Mouse (Mus musculus): ENCODE data around the gene Cdc7. TPM values are rescaled to one million over a fixed set of nuclear protein-coding genes. Genes with fewer than 3 reads are reported as not detected.

Cdc7 gene
- polyA plus RNA-seq, 1 experiment from 2014 or later: 55.2 TPM

DNA sequence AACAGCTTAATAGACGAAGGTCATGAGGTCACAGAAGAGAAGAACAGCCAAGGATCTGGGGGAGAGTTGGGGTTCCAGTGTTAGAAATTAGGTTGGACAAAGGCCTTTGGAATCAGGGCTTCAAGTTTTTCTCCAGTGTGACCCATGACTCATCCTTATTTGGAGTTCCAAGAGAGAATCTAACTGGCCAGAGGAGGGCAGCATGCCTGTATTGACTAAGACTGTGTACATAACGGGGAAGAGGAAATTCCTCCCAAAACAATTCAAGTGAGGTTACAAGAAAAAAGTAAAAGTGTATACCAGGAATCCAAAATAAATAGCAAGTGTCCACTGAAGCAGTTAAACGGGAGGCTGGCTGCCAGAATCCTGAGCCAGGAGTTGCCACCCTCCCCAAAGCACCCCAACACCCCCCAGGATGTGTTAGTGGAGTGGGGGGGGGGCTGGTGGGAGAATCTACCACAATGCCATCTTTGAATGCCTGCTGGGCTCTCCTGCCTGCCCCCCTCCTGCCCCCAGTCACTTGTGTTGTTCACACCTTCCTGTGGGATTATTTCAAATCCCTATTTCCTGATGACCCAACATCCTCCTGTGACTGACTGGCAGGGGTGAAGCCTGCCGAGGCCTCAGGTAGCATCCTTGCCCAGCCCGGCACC lies 31.9 kb downstream of the Cdc7 start:
- no peak overlapping the region for H3K4me3 ChIP-seq
- H3K9ac ChIP-seq: no peak overlapping the region
- peak overlapping the region; percentile 7; the same call in 1 of the 2 replicates for H3K4me2 ChIP-seq (replicated peaks)
- ATAC-seq (ENCODE audit: low FRiP score, low read depth): peak; percentile 74; the same call in 1 of the 2 replicates
- peak overlapping the region; percentile 33; the same call in 1 of the 2 replicates for H3K27ac ChIP-seq
- peaks cover 35% of the 10 kb centered on the region for H3K4me1 ChIP-seq
- H3K27me3 ChIP-seq: no peaks in the 10 kb centered on the region
- H3K9me3 ChIP-seq: no peaks in the 10 kb centered on the region
- H3K36me3 ChIP-seq: no peaks in the 10 kb centered on the region
- WGBS: 31% methylated on average over 5 of the region's 5 CpGs

- peak overlapping the region; percentile 33; the same call in 1 of the 2 replicates for H3K27ac ChIP-seq
- no peak overlapping the region; the same call in 1 of the 2 replicates for H3K4me2 ChIP-seq (replicated peaks)
- no peaks in the 10 kb centered on the region for H3K27me3 ChIP-seq
- WGBS: 42% methylated on average over 7 of the region's 7 CpGs
- H3K4me3 ChIP-seq: no peak overlapping the region
- no peak for ATAC-seq (ENCODE audit: low FRiP score, low read depth)
- H3K4me1 ChIP-seq: peaks cover 35% of the 10 kb centered on the region
- no peaks in the 10 kb centered on the region for H3K9me3 ChIP-seq
- H3K9ac ChIP-seq: no peak overlapping the region
- H3K36me3 ChIP-seq: no peaks in the 10 kb centered on the region
These were observed 32.6 kb downstream of the Cdc7 start for GRCm38 (mm10) chr5:106996539-106997244.

GRCm38 (mm10) chr5:107001396-107002090 lies 37.4 kb downstream of the Cdc7 start:
- no peaks in the 10 kb centered on the region; the same call in 1 of the 2 replicates for H3K9me3 ChIP-seq
- no peaks in the 10 kb centered on the region for H3K27me3 ChIP-seq
- no peak overlapping the region for H3K4me2 ChIP-seq (replicated peaks)
- ATAC-seq (ENCODE audit: low FRiP score, low read depth): peak; percentile 73; the same call in 1 of the 2 replicates
- H3K4me3 ChIP-seq: no peak overlapping the region
- peaks cover 23% of the 10 kb centered on the region for H3K4me1 ChIP-seq
- H3K36me3 ChIP-seq: no peaks in the 10 kb centered on the region
- H3K27ac ChIP-seq: peak overlapping the region; percentile 44; the same call in 1 of the 2 replicates
- no peak overlapping the region for H3K9ac ChIP-seq
- 47% methylated on average over 11 of the region's 11 CpGs for WGBS

DNA sequence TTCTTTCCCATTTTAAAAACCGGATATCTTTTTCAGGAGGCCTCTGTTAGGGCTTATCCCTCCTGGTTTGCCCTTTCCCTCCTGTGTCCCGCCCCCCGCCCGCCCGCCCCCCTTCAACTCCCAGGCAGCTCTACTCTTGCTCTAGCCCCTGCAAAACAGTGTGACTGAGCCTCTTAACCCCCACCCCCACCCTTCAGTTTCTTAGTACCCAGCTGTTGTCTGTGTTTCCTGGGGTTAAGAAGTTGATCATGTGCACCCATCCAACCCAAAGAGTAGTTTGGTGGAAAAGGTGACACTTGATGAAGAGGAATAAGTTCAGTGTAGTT lies 37.9 kb downstream of the Cdc7 start:
- H3K4me1 ChIP-seq: peaks cover 17% of the 10 kb centered on the region
- no peak overlapping the region for H3K27ac ChIP-seq
- H3K27me3 ChIP-seq: no peaks in the 10 kb centered on the region
- no peaks in the 10 kb centered on the region; the same call in 1 of the 2 replicates for H3K9me3 ChIP-seq
- no peaks in the 10 kb centered on the region for H3K36me3 ChIP-seq
- no peak overlapping the region for H3K4me2 ChIP-seq (replicated peaks)
- no peak overlapping the region for H3K9ac ChIP-seq
- H3K4me3 ChIP-seq: no peak overlapping the region
- ATAC-seq (ENCODE audit: low FRiP score, low read depth): no peak; the same call in 1 of the 2 replicates
- WGBS: 28% methylated on average over 5 of the region's 5 CpGs

- Histone ChIP-seq H3K36me3 (no peaks in the 10 kb centered on the region), H3K4me3 (no peak overlapping the region), H3K27me3 (no peaks in the 10 kb centered on the region), H3K4me1 (peaks cover 26% of the 10 kb centered on the region), H3K27ac (no peak overlapping the region), H3K4me2 (replicated peaks) (no peak overlapping the region), H3K9me3 (peaks cover 3% of the 10 kb centered on the region; the same call in 1 of the 2 replicates), H3K9ac (no peak overlapping the region)
- 92% methylated on average over 3 of the region's 3 CpGs for WGBS
- ATAC-seq (ENCODE audit: low FRiP score, low read depth): no peak
These were observed 45.6 kb downstream of the Cdc7 start for GRCm38 (mm10) chr5:107009721-107010120.

DNA sequence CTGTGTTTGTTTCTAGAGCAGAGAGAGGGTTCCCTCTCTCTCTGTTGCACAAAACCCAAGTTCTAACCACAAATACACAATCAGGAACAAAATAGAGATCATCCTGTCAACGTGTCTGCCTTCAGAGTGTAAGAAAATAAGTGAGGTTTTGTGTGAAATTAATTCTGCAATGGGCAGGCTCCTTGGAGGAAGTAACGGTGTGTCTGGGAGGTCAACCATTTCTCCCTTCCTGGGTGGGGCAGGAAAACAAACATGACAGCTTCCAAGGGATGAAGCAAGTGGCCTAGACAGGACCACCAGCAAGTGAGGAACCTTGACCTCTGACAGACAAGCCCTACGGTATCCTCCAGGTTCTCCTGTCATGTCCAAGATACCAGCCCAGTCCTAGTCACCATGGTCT lies 46.2 kb downstream of the Cdc7 start:
- no peak for ATAC-seq (ENCODE audit: low FRiP score, low read depth)
- no peak overlapping the region for H3K4me3 ChIP-seq
- WGBS: 84% methylated on average over 3 of the region's 3 CpGs

DNA sequence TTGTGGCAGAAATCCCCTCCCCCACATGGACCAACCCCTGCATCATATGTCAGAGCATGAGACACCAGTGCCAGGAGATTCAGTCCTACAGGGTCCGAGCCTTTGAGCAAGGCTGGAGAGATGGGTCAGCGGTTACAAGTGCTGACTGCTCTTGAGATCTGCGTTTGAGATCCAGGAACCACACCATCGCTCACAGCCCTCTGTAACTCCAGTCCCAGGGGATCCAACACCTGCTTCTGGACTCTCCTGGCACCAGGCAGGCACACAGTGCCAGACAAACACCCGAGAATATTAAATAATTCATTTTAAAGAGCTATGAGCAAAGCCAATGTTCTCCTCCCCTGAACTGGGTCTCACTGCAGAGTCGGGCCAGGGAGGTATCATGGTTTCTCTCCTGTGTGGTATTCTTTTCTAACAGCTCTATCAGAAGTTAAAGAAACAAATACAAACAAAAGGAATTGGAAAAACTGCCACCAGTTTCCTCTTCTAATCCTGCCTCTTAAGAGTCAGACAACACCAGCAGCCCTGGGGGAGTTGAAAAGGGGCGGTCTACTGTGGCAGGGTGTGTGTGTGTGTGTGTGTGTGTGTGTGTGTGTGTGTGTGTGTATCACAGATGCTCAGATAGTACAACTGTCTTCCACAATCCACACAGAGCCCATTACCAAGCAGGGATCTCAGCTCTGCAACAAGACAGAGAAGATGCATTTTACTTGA lies 47.4 kb downstream of the Cdc7 start:
- ATAC-seq (ENCODE audit: low FRiP score, low read depth): no peak
- WGBS: 50% methylated on average over 7 of the region's 7 CpGs
- no peaks in the 10 kb centered on the region for H3K27me3 ChIP-seq
- no peak overlapping the region for H3K4me3 ChIP-seq
- no peak overlapping the region for H3K4me2 ChIP-seq (replicated peaks)
- H3K9ac ChIP-seq: no peak overlapping the region
- no peaks in the 10 kb centered on the region for H3K36me3 ChIP-seq
- peaks cover 38% of the 10 kb centered on the region for H3K4me1 ChIP-seq
- H3K9me3 ChIP-seq: 0 out of 2 replicates have a peak, but pooled peaks cover 3% of the 10 kb centered on the region
- no peak overlapping the region for H3K27ac ChIP-seq

More for the DNA sequence above, 46.2 kb downstream of the Cdc7 start:
- no peak overlapping the region for H3K4me2 ChIP-seq (replicated peaks)
- no peak overlapping the region for H3K9ac ChIP-seq
- H3K36me3 ChIP-seq: no peaks in the 10 kb centered on the region
- H3K27me3 ChIP-seq: no peaks in the 10 kb centered on the region
- peaks cover 32% of the 10 kb centered on the region for H3K4me1 ChIP-seq
- no peak overlapping the region for H3K27ac ChIP-seq
- H3K9me3 ChIP-seq: peaks cover 3% of the 10 kb centered on the region; the same call in 1 of the 2 replicates

DNA sequence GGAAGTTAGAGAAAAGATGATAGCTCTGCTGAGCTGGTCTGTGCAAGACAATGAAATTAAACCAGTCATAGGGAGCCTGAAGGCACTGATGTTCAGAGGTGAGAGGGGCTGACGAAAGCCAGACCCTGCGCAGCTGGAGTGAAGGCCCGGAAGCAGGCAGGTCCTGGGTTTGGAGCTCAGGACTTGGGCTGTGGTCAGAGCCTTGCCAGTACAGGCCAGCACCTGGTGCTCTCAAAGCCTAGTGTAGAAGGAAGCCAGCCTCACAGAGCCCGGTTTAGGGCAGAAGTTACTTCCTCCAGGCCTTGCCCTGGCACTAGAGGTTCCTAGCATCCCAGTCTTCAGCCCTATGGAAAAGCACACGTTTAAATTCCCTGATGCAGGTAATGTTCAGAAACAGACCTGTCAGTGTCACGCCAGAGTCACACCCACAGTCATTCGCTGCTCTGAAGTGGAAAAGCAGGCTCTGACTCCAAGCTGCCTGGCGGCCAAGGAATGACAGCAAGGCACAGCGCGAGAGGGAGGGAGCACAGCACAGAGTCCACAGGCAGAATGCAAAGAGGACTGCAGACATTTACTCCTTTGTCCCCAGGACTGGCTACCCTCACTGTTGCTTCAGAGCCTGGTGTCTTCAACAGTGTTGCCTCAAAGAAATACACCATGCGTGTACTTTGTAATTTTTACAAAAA lies 48.1 kb downstream of the Cdc7 start:
- no peak; the same call in 1 of the 2 replicates for ATAC-seq (ENCODE audit: low FRiP score, low read depth)
- Histone ChIP-seq H3K27me3 (no peaks in the 10 kb centered on the region), H3K9ac (no peak overlapping the region), H3K4me1 (peaks cover 38% of the 10 kb centered on the region), H3K9me3 (0 out of 2 replicates have a peak, but pooled peaks cover 3% of the 10 kb centered on the region), H3K4me2 (replicated peaks) (no peak overlapping the region), H3K4me3 (no peak overlapping the region), H3K36me3 (no peaks in the 10 kb centered on the region), H3K27ac (no peak overlapping the region)
- WGBS: 26% methylated on average over 11 of the region's 11 CpGs

DNA sequence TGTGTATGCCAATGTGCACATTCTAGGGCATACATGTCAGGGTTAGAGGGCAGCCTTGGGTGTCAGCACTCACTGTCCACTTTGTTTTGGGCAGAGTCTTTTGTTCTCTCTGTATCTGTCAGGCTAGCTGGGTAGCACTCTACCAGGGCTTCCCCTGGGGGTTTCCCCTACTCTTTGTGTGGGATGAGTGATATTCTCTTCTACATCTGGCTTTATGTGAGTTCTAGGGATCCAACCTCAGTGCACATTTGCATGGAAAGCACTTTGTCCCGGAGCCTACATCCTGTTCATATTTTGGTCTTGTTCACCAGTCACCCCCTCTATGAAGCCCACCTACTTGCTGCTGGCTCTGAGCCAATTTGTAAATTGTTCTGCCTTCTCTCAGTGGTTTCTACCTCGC lies 49.3 kb downstream of the Cdc7 start:
- H3K4me3 ChIP-seq: no peak overlapping the region
- no peak overlapping the region for H3K27ac ChIP-seq

GRCm38 (mm10) chr5:107014146-107014545 lies 50.0 kb downstream of the Cdc7 start:
- H3K27ac ChIP-seq: no peak overlapping the region
- peaks cover 38% of the 10 kb centered on the region for H3K4me1 ChIP-seq
- H3K4me2 ChIP-seq (replicated peaks): no peak overlapping the region
- H3K9ac ChIP-seq: no peak overlapping the region
- WGBS: 80% methylated on average over 7 of the region's 7 CpGs
- no peaks in the 10 kb centered on the region for H3K36me3 ChIP-seq
- no peaks in the 10 kb centered on the region for H3K9me3 ChIP-seq
- ATAC-seq (ENCODE audit: low FRiP score, low read depth): no peak
- no peaks in the 10 kb centered on the region for H3K27me3 ChIP-seq
- no peak overlapping the region for H3K4me3 ChIP-seq

More for the DNA sequence above, 49.3 kb downstream of the Cdc7 start:
- H3K9ac ChIP-seq: no peak overlapping the region
- peaks cover 38% of the 10 kb centered on the region for H3K4me1 ChIP-seq
- no peaks in the 10 kb centered on the region for H3K27me3 ChIP-seq
- 42% methylated on average over 2 of the region's 2 CpGs for WGBS
- ATAC-seq (ENCODE audit: low FRiP score, low read depth): no peak
- no peak overlapping the region for H3K4me2 ChIP-seq (replicated peaks)
- no peaks in the 10 kb centered on the region for H3K36me3 ChIP-seq
- 0 out of 2 replicates have a peak, but pooled peaks cover 3% of the 10 kb centered on the region for H3K9me3 ChIP-seq

GRCm38 (mm10) chr5:107015046-107015421 lies 50.9 kb downstream of the Cdc7 start:
- H3K4me2 ChIP-seq (replicated peaks): peak overlapping the region; percentile 15; the same call in 1 of the 2 replicates
- 47% methylated on average over 2 of the region's 2 CpGs for WGBS
- no peaks in the 10 kb centered on the region for H3K27me3 ChIP-seq
- H3K4me3 ChIP-seq: no peak overlapping the region
- H3K27ac ChIP-seq: peak overlapping the region; percentile 59; the same call in 1 of the 2 replicates
- no peak overlapping the region for H3K9ac ChIP-seq
- no peaks in the 10 kb centered on the region for H3K36me3 ChIP-seq
- no peaks in the 10 kb centered on the region for H3K9me3 ChIP-seq
- no peak for ATAC-seq (ENCODE audit: low FRiP score, low read depth)
- peaks cover 43% of the 10 kb centered on the region for H3K4me1 ChIP-seq
